Mouse (Mus musculus) kidney, postnatal 10 days (tissue): Measurements from ENCODE around the gene Rnf216.

Experiments used
- DNase-seq: peaks from one replicate; pipeline ENCODE4 v3.0.0; 2021; ENCODE audit warnings: mixed read lengths

Gene Rnf216

GRCm38 (mm10) chr5:143095256-143095655 lies 17.5 kb downstream of the Rnf216 start:
- no peak for DNase-seq

DNA sequence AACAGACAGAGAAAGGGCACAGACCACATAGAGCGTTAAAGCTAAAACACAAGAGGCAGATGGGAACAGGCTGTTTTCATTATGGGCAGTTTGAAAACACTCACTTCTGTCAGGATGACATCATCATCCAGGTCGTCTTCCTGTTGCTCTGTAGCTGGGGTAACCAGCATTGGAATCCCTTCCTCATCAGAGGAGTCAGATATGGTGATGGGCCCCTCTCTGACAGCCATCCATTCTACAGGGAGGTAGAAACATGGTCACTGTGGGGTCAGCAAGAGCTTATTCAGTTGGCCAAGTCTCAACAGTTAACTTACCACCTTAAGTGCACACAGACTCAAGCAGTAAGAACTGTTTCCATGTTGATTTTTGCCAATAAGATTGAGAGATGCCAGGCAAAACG lies 19.9 kb downstream of the Rnf216 start:
- no peak for DNase-seq

DNA sequence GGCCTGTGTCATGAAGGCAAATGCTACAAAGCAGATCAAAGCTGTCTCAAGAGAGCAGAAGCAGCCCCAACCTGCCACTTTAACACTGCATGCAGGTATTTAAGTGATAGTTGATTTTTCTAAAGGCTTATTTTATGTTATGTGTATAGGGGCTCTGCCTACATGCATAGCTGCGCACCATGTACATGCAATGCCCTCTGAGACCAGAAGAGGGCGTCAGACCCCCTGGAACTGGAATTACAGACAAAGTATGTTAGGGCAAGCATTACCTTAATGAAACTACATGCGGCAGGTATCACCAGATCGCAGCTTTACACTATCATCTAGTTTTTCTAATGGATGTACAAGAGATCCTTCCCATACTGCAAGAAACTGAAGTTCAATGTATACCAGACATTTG lies 27.9 kb downstream of the Rnf216 start:
- DNase-seq: peak; percentile 47

DNA sequence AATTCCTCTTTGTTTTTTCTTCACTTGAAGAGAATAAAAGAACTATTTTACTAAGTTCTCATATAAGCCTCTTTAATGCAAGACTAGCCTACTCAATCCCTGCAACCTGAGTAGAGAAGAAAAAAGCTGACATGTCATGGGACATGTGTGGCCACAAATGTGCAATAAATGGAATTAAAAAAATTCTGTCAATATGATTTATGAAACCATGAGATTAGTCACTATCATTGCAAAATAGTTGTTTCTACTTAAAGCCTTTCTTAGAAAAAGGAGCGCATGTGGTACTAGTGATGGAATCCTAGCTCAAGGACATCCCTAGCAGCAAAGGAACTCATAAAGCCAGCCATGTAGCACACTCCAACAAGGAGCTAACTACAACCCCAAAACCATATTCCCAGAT lies 33.0 kb downstream of the Rnf216 start:
- no peak for DNase-seq

- no peak for DNase-seq
Observed at GRCm38 (mm10) chr5:143076603-143077143, 36.1 kb downstream of the Rnf216 start.

DNA sequence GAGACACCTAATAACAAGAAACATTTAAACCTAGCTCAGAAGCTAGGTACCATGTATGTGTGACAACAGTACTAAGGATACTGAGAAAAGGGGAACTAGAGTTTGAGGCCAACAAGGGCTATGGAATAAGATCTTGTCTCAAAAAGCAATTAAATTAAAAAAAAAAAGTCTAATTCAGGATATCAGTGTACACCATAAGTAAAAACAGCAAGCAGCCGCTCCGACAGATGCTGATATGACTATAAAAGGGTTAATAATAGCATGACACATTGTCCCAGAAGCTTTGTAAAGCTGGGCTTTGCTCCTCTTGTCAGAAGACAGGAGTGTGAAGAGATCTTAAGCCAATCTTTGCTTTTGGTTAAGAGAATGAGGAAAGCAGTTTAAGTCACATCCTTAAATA lies 36.8 kb downstream of the Rnf216 start:
- no peak for DNase-seq

GRCm38 (mm10) chr5:143069048-143069447 lies 43.7 kb downstream of the Rnf216 start:
- no peak for DNase-seq

DNA sequence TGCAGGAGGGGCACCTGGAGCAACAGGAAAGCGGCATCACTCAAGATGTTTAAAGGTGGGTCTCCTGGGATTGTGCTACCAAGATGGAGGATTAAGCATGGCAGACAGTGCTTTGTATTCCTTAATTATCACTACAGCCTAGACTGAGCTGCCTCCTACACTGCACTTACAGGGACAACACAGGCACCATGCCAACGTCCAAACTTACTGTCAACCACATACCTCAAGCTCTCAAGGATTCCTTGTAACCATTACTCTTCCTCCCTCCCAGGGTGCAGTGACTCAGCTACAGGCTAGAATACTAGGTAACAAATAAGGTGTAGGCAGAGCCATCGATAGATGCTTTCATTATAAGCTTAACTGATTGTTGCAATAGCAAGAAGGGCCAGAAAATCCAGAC lies 44.4 kb downstream of the Rnf216 start:
- DNase-seq: no peak

DNA sequence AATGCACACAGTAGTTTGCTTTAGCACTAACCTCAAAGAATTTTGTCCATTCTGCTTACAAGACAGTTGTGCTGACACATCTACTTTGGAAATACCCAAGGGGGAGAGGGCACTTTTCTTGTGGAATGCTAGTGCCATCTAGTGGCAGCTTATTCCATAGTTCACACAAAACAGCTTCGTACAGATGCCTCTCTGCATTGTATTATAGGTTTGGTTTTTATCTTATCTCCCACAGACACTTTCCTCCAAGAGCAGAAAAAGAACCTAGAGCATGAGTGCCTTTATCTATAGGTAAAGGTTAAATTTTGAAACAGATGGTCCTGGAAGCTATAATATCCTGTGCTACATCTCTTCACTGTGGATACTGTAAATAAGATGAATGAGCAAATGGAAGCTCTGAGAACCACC lies 46.2 kb downstream of the Rnf216 start:
- DNase-seq: peak; percentile 75

DNA sequence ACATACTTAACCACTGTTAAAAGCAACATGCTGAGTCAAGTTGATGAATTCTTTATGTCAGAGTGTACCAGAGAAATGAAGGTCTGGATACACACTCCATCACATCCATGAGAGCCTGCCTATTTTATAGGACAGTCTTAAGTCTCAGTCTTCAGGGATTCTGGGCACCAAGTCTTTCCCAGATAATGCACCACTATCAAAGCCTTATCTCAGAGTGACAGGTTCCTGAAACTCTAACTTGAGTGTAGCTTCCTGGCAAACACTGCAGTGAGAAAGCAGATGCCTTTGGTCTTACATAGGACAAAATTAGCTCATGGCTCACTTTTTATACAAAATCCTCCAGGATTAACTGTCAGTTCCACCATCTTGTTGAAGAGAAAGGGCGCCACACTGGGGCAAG lies 46.7 kb downstream of the Rnf216 start:
- DNase-seq: no peak

DNA sequence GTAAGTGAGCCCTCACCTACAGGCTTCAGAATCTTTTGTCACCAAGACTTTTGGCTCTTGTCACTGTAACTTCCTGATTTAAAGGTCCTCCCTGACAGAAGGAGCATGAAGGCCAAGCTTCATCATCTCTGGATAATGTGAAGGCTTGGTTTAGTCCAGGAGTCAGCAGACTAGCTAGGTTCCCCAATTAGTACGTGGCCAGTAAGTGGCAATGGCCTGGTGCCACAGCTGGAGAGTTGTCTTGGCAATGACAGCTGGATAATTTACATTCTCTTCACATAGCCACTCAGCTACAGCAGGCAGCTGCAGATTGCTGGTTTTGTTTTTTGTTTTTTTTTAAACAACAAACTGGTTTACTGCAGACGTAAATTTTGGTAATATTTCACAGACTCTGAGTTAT lies 47.6 kb downstream of the Rnf216 start:
- no peak for DNase-seq

- DNase-seq: no peak
Observed at GRCm38 (mm10) chr5:143062251-143062650, 50.5 kb downstream of the Rnf216 start.

- DNase-seq: no peak
Observed at GRCm38 (mm10) chr5:143061511-143061910, 51.3 kb downstream of the Rnf216 start.

GRCm38 (mm10) chr5:143060774-143061385 lies 51.9 kb downstream of the Rnf216 start:
- DNase-seq: no peak

- DNase-seq: no peak
Observed at GRCm38 (mm10) chr5:143059958-143060357, 52.8 kb downstream of the Rnf216 start.

DNA sequence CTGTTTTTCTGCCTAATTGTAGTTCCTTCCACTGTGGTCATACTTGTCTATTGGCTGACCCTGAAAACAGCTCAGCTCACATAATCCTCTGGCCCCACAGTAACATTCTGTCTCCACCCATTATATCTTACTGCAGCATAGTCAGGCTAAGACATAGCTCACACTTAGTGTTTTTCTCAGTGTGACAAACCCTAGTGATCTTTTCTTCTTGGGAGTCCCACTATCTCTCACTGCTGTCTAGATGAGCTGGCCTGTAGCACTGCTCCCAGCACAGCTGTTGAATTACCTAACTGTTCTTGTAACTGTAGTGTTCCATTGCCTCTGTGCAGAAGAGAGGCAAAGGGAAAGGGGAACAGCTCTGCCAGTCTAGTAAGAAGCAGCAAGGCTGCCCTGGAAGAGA lies 53.6 kb downstream of the Rnf216 start:
- no peak for DNase-seq

GRCm38 (mm10) chr5:143058675-143059074 lies 54.1 kb downstream of the Rnf216 start:
- no peak for DNase-seq

DNA sequence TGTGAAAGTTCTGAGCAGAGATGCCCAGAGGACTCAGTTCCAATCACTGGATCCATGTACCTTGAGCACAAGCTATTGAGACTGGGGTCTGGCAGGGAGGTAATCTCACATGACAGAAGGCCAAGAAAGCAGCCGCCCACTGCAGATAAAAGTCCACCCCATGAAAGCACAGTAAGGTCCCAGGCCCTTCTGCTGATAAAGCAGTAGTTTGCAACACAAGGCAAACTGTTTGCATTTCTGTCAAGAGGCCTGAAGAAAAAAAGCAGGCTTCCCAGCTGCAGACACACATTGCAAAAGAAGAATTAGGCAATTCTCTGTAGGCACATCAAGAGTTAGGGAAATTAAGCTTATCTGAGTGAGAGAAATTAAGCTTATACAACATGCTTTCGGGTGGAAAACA lies 54.6 kb downstream of the Rnf216 start:
- DNase-seq: no peak

- no peak for DNase-seq
Observed at GRCm38 (mm10) chr5:143057753-143058152, 55.0 kb downstream of the Rnf216 start.

DNA sequence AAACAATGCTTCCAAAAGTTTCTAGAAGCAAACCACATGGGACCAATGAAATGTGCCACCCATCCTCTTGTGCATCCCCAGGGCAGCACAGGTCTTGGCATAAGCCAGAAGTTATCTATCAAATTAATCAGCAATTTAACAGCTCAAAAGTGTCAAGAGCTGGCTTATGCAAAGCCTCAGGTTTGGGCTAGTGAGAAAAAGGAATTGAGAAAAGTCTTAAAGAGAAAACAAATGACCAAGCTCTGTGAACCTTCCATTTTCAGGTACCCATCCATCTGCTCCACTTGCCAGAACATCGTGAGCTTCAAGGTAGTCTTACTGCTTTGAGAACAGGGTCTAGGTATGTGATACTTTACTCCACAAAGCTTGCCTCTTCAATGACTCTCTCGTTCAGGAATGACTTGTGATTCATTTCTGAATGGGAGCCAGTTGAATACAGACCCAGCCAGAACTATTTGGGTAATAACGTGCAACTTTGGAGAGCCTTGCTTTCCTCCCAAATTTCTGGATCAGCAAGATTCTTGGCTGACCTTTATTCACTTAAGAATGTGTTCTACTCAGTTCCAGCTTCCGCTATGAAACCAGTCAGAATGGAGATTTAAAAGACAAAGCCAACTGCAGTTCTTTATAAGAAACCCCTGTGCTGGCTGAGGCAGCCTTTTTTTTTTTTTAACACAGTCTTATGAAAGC lies 56.5 kb downstream of the Rnf216 start:
- DNase-seq: peak; percentile 39

DNA sequence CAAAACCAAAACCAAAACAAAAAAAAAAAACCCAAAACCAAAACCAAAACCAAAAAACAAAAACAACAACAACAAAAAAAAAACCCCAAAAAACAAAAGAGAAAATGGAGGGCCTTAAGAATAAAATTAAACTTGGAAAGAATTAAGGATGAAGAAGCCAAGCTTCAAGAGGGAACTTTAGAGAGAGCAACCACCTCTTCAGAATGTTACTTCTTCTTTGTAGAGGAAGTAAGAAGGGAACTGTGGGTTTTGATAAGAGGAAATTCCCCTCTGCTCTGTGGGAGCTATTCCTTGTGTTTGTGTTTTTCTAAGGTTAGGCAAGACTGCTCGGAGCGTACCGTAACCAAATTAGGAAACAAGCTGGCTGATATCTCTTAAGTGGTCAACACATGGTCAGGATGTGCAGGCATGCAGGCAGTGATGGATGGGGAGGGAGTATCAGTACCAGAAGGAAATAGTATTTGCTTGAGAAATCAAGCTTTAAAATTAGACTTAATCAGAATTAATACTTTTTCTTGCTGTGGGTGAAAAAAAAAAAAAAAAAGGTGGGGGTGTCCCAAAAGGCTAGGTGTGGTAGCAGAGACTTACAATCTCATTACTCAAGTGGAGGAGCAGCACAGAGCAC lies 57.2 kb downstream of the Rnf216 start:
- peak; percentile 43 for DNase-seq

DNA sequence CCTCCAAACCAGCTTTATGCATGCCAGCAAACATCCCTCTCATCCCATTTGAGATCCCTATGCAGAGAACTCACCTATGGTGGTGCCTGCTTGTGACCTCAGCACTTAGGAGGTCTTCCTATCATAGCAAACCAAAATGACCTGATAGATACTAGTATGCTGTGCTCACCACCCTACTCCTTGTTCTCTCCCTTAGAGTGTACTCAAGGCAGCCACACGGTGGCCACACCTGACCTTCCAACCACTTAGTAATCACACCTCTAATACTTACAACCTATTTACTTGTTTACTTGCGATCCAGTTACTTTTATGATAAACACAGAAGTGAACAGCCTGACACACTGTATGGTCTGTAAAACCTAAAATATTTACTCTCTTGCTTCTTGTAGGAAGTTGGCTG lies 58.1 kb downstream of the Rnf216 start:
- DNase-seq: no peak

DNA sequence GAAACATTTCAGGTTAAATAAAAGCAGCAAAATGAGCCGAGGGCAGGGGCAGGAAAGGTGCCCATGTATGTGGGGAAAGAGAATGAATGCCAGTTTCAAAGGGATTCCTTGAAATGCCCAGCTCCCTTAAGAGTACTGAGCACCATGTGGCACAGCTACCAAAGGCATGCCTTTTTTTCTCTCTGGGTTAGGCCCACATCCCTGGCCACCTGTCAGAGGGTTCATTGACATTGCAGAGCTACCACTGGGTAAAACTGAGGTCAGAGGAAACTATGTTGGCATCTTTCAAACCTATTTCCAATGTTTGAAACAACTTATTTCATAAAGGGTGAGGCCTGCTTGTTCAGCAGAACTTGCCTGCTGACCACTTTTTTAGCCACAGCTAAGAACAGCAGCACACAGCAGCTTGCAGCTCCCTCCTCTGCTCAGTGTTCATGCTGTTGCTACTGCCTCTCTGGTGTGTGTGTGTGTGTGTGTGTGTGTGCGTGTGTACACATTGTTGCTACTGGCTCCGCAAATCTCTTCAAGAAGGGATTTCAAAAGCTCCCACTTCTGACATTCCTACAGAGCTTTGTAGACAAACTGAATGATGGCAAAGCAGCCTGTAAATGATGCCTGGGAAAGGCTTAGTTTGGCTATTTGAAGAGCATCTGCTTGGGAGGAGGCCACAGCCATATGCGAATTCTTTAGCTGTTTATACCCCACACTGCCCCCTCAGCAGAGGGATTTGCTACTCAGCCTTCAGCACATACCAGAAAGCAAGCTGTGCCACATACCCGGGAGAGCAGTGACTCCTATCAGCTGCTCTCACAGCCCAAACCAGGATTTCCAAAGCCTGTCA lies 59.4 kb downstream of the Rnf216 start:
- no peak for DNase-seq
